Mouse (Mus musculus) cortical plate, adult 2 months (tissue): ENCODE results near the gene Map3k20.

ENCODE experiments used
- CTCF ChIP-seq: fragments of 200-500 bp; IDR thresholded peaks from 2 replicates; pipeline ENCODE4 v1.5.1; 2011; ENCODE audit warnings: mild to moderate bottlenecking, control low read depth, low read length; ENCODE audit not compliant: insufficient read depth; ENCODE audit errors: extremely low read depth
- POLR2A ChIP-seq: fragments of 200-500 bp; IDR thresholded peaks from 2 replicates; pipeline ENCODE4 v1.6.1; 2011; ENCODE audit warnings: mild to moderate bottlenecking, low read length, control low read depth; ENCODE audit not compliant: insufficient read depth; ENCODE audit errors: extremely low read depth

DNA sequence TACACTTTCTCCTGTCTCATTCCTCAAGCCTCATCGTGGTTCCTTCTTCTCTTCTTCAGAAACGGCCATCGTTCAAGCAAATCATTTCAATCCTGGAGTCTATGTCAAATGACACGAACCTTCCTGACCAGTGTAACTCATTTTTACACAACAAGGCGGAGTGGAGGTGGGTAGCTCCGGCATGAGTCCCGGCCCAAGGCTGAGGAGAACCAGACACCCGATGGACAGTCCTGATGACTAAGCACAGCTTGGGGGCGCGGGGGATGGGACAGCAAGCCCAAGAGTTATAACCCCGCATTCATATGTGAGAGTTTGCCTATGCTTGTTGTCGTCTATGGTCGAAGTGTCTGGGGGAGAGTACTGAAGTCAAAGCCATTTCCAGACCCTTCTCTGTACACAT, 104.0 kb downstream of the Map3k20 start:
- TF ChIP-seq CTCF, result no peak
- TF ChIP-seq POLR2A, result no peak
